Mouse (Mus musculus): ENCODE results near the gene Gm438.

- no peak for TF ChIP-seq EP300 (IDR thresholded peaks at IDR 0.05)
- TF ChIP-seq CTCF (IDR thresholded peaks at IDR 0.05): no peak
Measured at GRCm38 (mm10) chr4:144824706-144825105, 38.3 kb upstream of the Gm438 start.
